Mouse (Mus musculus): ENCODE data around the gene Capzb. TPM values are rescaled to one million over a fixed set of nuclear protein-coding genes. Genes with fewer than 3 reads are reported as not detected.

Capzb gene
- total and polyA plus RNA-seq, 2 experiments, result 51.4 to 52.6 TPM

DNA sequence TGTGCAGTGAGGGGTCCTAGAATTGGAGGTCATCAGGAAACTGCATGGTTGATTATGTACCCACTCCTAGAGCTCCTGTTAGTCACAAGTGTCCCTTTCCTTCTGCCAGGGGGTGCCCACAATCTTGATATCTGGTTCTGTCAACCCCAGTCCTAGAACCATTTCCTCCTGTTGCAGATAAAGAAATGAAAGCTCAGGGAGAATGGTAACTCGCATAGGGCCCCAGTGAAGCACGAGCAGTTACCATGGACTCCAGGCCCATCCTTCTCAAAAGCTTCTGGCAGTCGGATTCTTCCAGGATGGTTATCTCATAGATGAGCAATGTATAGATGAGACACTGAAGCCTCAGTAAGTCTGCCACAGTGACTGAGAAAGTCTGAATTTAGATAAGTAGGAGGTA lies 8.2 kb downstream of the Capzb start:
- H3K9ac ChIP-seq (ENCODE audit: low read depth, low read length), result no peak overlapping the region
- TF ChIP-seq POLR2A (IDR thresholded peaks at IDR 0.05; ENCODE audit: extremely low read depth, insufficient read depth, low read length) (no peak), CTCF (IDR thresholded peaks at IDR 0.05; ENCODE audit: low read depth, low read length) (no peak)
- 80% methylated on average over 3 of the region's 3 CpGs for WGBS

DNA sequence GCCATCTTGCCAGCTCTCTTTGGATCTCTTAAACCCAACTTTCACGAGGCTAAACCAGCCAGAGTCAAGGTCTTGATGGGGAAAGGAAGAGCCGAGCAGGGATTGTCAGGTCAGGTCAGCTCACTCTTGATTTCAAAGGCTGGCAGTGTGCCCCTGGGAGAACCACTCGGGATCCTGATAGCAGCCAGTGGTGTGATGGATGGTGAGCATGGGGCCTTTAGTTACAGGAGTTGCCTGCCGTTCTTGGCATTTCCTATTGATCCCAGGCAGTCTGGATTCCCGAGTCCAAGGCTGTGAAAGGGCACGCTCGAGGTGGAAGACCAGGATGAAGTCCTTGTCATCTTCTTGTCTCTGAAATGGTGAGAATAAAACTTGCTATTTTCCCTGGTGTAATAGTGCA lies 9.9 kb downstream of the Capzb start:
- 39% methylated on average over 7 of the region's 7 CpGs for WGBS
- Histone ChIP-seq H3K4me3 (ENCODE audit: insufficient read depth, low read depth, low read length) (no peak overlapping the region), H3K79me2 (ENCODE audit: control insufficient read depth, insufficient read depth, low read length) (peaks cover 68% of the 10 kb centered on the region), H3K27me3 (ENCODE audit: control insufficient read depth, insufficient read depth, low read length) (no peaks in the 10 kb centered on the region), H3K27ac (replicated peaks; ENCODE audit: insufficient read depth, low read depth, low read length) (no peak overlapping the region), H3K36me3 (ENCODE audit: control insufficient read depth, insufficient read depth, low read length) (no peaks in the 10 kb centered on the region), H3K4me1 (ENCODE audit: control insufficient read depth, insufficient read depth, low read length) (peaks cover 33% of the 10 kb centered on the region), H3K9ac (ENCODE audit: low read depth, low read length) (no peak overlapping the region)
- TF ChIP-seq CTCF (IDR thresholded peaks at IDR 0.05; ENCODE audit: low read depth, low read length), result no peak
- TF ChIP-seq POLR2A (IDR thresholded peaks at IDR 0.05; ENCODE audit: extremely low read depth, insufficient read depth, low read length), result no peak
- DNase-seq (ENCODE audit: extremely low read depth, low read depth, low spot score), result no peak

More for the DNA sequence above, 8.2 kb downstream of the Capzb start:
- Histone ChIP-seq H3K27me3 (ENCODE audit: control insufficient read depth, insufficient read depth, low read length) (no peaks in the 10 kb centered on the region), H3K4me1 (ENCODE audit: control insufficient read depth, insufficient read depth, low read length) (peaks cover 38% of the 10 kb centered on the region), H3K36me3 (ENCODE audit: control insufficient read depth, insufficient read depth, low read length) (no peaks in the 10 kb centered on the region), H3K27ac (replicated peaks; ENCODE audit: insufficient read depth, low read depth, low read length) (no peak overlapping the region), H3K4me3 (ENCODE audit: insufficient read depth, low read depth, low read length) (no peak overlapping the region), H3K79me2 (ENCODE audit: control insufficient read depth, insufficient read depth, low read length) (peaks cover 70% of the 10 kb centered on the region)
- no peak for DNase-seq (ENCODE audit: extremely low read depth, low read depth, low spot score)

DNA sequence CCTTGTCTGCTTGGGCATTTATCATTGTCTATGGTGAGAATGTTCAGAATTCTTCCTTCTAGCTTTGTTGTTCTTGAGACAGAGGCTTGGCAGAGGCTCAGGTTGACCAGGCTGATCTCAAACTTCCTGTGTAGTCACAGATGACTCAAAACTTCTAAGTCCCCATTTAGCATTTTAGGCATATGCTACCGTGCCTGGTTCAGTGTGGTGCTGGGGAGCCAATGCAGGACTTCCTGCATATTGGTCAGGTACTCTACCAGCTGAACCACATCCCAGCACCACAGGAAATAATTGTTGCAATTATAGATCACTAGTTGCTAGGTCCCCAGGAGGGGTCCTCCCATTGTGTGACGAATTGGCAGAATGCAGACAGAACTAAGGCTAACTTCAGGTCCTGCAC lies 10.7 kb downstream of the Capzb start:
- H3K27ac ChIP-seq (replicated peaks; ENCODE audit: insufficient read depth, low read depth, low read length), result no peak overlapping the region
- H3K79me2 ChIP-seq (ENCODE audit: control insufficient read depth, insufficient read depth, low read length), result peaks cover 72% of the 10 kb centered on the region
- no peaks in the 10 kb centered on the region for H3K27me3 ChIP-seq (ENCODE audit: control insufficient read depth, insufficient read depth, low read length)
- H3K9ac ChIP-seq (ENCODE audit: low read depth, low read length), result no peak overlapping the region
- H3K4me1 ChIP-seq (ENCODE audit: control insufficient read depth, insufficient read depth, low read length), result peaks cover 34% of the 10 kb centered on the region
- no peak for DNase-seq (ENCODE audit: extremely low read depth, low read depth, low spot score)
- WGBS, result 75% methylated on average over 2 of the region's 2 CpGs
- no peaks in the 10 kb centered on the region for H3K36me3 ChIP-seq (ENCODE audit: control insufficient read depth, insufficient read depth, low read length)
- no peak overlapping the region for H3K4me3 ChIP-seq (ENCODE audit: insufficient read depth, low read depth, low read length)
- no peak for TF ChIP-seq CTCF (IDR thresholded peaks at IDR 0.05; ENCODE audit: low read depth, low read length)

DNA sequence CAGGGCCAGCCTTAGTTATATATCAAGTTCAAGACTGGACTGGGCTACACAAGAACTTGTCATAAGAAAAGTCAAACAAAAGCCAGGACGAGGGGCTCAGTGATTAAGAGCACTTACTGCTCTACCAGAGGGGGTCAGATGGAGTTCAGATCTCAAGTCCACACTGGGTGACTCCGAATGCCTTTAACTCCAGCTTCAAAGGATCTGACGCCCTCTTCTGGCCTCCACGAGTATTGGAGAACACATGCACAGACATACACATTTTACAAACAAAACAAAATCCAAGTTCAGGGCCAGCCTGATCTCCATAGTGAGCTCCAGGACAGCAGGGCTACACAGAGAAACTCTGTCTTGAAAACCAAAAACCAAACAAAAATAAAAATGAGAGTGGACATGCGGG lies 13.1 kb downstream of the Capzb start:
- Histone ChIP-seq H3K27ac (replicated peaks; ENCODE audit: insufficient read depth, low read depth, low read length) (no peak overlapping the region), H3K9ac (ENCODE audit: low read depth, low read length) (no peak overlapping the region), H3K4me3 (ENCODE audit: insufficient read depth, low read depth, low read length) (no peak overlapping the region), H3K4me1 (ENCODE audit: control insufficient read depth, insufficient read depth, low read length) (peaks cover 33% of the 10 kb centered on the region), H3K79me2 (ENCODE audit: control insufficient read depth, insufficient read depth, low read length) (peaks cover 57% of the 10 kb centered on the region), H3K36me3 (ENCODE audit: control insufficient read depth, insufficient read depth, low read length) (no peaks in the 10 kb centered on the region), H3K27me3 (ENCODE audit: control insufficient read depth, insufficient read depth, low read length) (no peaks in the 10 kb centered on the region)
- WGBS, result 52% methylated on average over 5 of the region's 5 CpGs
- no peak for DNase-seq (ENCODE audit: extremely low read depth, low read depth, low spot score)
- TF ChIP-seq CTCF (IDR thresholded peaks at IDR 0.05; ENCODE audit: low read depth, low read length) (peak; percentile 28; the same call in 1 of the 2 replicates), POLR2A (IDR thresholded peaks at IDR 0.05; ENCODE audit: extremely low read depth, insufficient read depth, low read length) (no peak)

DNA sequence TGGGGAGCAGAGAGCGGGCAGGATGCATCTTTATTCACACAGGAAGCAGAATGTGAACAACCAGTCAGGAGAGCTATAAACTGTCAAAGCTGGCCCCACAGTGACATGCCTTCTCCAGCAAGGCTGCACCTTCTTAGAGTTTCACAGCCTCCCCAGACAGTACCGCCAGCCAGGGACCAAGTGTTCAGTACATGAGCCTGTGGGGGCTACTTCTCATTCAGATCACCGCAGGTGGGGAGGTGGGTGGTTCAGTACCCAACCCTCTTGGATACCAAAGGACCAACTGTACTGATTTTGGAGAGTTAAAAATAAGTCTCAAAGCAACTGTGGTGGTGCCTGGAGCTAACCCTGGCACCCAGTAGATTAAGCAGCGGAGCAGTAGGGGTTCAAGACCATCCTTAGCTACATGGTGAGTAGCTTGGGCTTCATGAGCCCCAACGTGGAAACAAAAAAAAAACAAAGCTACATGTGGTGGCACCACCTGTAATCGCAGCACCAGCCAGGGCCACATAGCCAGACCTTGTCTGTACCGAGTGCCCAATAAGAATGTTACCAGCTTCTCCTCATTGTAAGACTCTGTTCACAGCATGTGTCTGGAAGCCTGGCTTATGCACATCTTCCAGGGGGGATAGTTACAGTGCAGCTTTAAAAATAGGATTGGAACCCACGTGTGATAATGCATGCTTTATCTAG lies 13.8 kb downstream of the Capzb start:
- TF ChIP-seq CTCF (IDR thresholded peaks at IDR 0.05; ENCODE audit: low read depth, low read length), result no peak
- no peak for TF ChIP-seq POLR2A (IDR thresholded peaks at IDR 0.05; ENCODE audit: extremely low read depth, insufficient read depth, low read length)
- H3K4me1 ChIP-seq (ENCODE audit: control insufficient read depth, insufficient read depth, low read length), result peaks cover 32% of the 10 kb centered on the region

More for the DNA sequence above, 13.8 kb downstream of the Capzb start:
- Histone ChIP-seq H3K36me3 (ENCODE audit: control insufficient read depth, insufficient read depth, low read length) (no peaks in the 10 kb centered on the region), H3K79me2 (ENCODE audit: control insufficient read depth, insufficient read depth, low read length) (peaks cover 50% of the 10 kb centered on the region), H3K27me3 (ENCODE audit: control insufficient read depth, insufficient read depth, low read length) (no peaks in the 10 kb centered on the region), H3K27ac (replicated peaks; ENCODE audit: insufficient read depth, low read depth, low read length) (no peak overlapping the region), H3K4me3 (ENCODE audit: insufficient read depth, low read depth, low read length) (no peak overlapping the region), H3K9ac (ENCODE audit: low read depth, low read length) (no peak overlapping the region)
- WGBS, result 80% methylated on average over 8 of the region's 8 CpGs
- DNase-seq (ENCODE audit: extremely low read depth, low read depth, low spot score), result no peak
